Mouse (Mus musculus) testis, adult 2 months (tissue): ENCODE measurements around the gene Hist1h2bp. TPM values are rescaled to one million over a fixed set of nuclear protein-coding genes. Genes with fewer than 3 reads are reported as not detected.
"Not testable (repeated sequence)": the region's sequence is repeated elsewhere in the genome, so short reads cannot be mapped to it uniquely, and the experiment has no call there.

Experiments
- H3K27ac ChIP-seq: fragments of 200-500 bp; 2 replicates; pipeline ENCODE4 v1.5.1; 2012; ENCODE audit warnings: low read depth, low read length; ENCODE audit not compliant: control insufficient read depth, insufficient read depth
- H3K27me3 ChIP-seq: fragments of 200-500 bp; 2 replicates; pipeline ENCODE4 v1.6.1; 2012; ENCODE audit warnings: mild to moderate bottlenecking, low read length, moderate library complexity; ENCODE audit not compliant: control insufficient read depth, insufficient read depth
- H3K36me3 ChIP-seq: fragments of 200-500 bp; 2 replicates; pipeline ENCODE4 v1.6.1; 2012; ENCODE audit warnings: mild to moderate bottlenecking, low read length; ENCODE audit not compliant: control insufficient read depth, insufficient read depth
- H3K4me1 ChIP-seq: fragments of 200-500 bp; 2 replicates; pipeline ENCODE4 v1.6.1; 2012; ENCODE audit warnings: low read length; ENCODE audit not compliant: control insufficient read depth, insufficient read depth
- H3K4me3 ChIP-seq: fragments of 200-500 bp; 2 replicates; pipeline ENCODE4 v1.5.1; 2012; ENCODE audit warnings: low read depth, mild to moderate bottlenecking, low read length, moderate library complexity, mixed read lengths; ENCODE audit not compliant: control insufficient read depth
- CTCF ChIP-seq: fragments of 200-500 bp; IDR thresholded peaks from 2 replicates; pipeline ENCODE4 v1.5.1; 2012; ENCODE audit warnings: low read depth, mild to moderate bottlenecking, inconsistent platforms, low read length, moderate library complexity; ENCODE audit not compliant: control insufficient read depth, insufficient read depth, insufficient replicate concordance
- POLR2A ChIP-seq: fragments of 200-500 bp; IDR thresholded peaks from 2 replicates; pipeline ENCODE4 v1.6.1; 2012; ENCODE audit warnings: low read depth, mild to moderate bottlenecking, inconsistent platforms, low read length, moderate library complexity; ENCODE audit not compliant: control insufficient read depth
- polyA plus RNA-seq: library from polyadenylated mRNA; depleted of rRNA; stranded (reverse); fragments of >200 nt; gene quantifications from 2 replicates; pipeline ENCODE4 v1.2.3, GENCODE M21; 2012

Hist1h2bp gene
- polyA plus RNA-seq, 1 experiment = 155 TPM

GRCm38 (mm10) chr13:21753051-21753523 is 34.2 kb upstream of the Hist1h2bp start:
- peak overlapping the region; percentile 48 for H3K27ac ChIP-seq
- H3K4me3 ChIP-seq = peak overlapping the region; percentile 52
- H3K4me1 ChIP-seq = peaks cover 3% of the 10 kb centered on the region
- TF ChIP-seq POLR2A = no peak
- no peak for TF ChIP-seq CTCF
- no peaks in the 10 kb centered on the region for H3K27me3 ChIP-seq
- H3K36me3 ChIP-seq = no peaks in the 10 kb centered on the region

- peak within 1 kb of the TSS; percentile 60 for H3K4me3 ChIP-seq
- H3K27ac ChIP-seq = peak within 1 kb of the TSS; percentile 48
- H3K4me1 ChIP-seq, H3K27me3 ChIP-seq, H3K36me3 ChIP-seq: not testable (repeated sequence)
Measured at GRCm38 (mm10) chr13:21753524-21754285, 33.6 kb upstream of the Hist1h2bp start, which contains the start of the genes Hist1h2ak and Hist1h2bn. Gene Hist1h2ak (minus strand): TSS chr13:21753827. Gene Hist1h2bn (plus strand): TSS chr13:21754123.

GRCm38 (mm10) chr13:21754294-21755001 is 32.8 kb upstream of the Hist1h2bp start:
- not testable (repeated sequence) for H3K27ac ChIP-seq, H3K4me3 ChIP-seq, H3K36me3 ChIP-seq, H3K4me1 ChIP-seq, H3K27me3 ChIP-seq

GRCm38 (mm10) chr13:21755707-21756106 is 31.6 kb upstream of the Hist1h2bp start:
- Histone ChIP-seq H3K4me1 (peaks cover 3% of the 10 kb centered on the region), H3K36me3 (no peaks in the 10 kb centered on the region), H3K27ac (no peak overlapping the region), H3K27me3 (no peaks in the 10 kb centered on the region), H3K4me3 (no peak overlapping the region)
- TF ChIP-seq POLR2A (no peak), CTCF (no peak)

- H3K27me3 ChIP-seq = peaks cover 2% of the 10 kb centered on the region; the same call in 1 of the 2 replicates
- TF ChIP-seq POLR2A = no peak
- no peak for TF ChIP-seq CTCF
- H3K4me3 ChIP-seq = peak overlapping the region; percentile 82
- H3K36me3 ChIP-seq = no peaks in the 10 kb centered on the region
- H3K27ac ChIP-seq = peak overlapping the region; percentile 70
- H3K4me1 ChIP-seq = peaks cover 17% of the 10 kb centered on the region
Measured at GRCm38 (mm10) chr13:21778814-21779766, 8.2 kb upstream of the Hist1h2bp start.

GRCm38 (mm10) chr13:21779767-21780731 is 7.2 kb upstream of the Hist1h2bp start, which contains the start of gene Hist1h1b:
Gene Hist1h1b (minus strand): TSS chr13:21780625.
- TF ChIP-seq CTCF (no peak), POLR2A (no peak)
- peaks cover 17% of the 10 kb centered on the region for H3K4me1 ChIP-seq
- H3K4me3 ChIP-seq = peak within 1 kb of the TSS; percentile 82
- H3K27me3 ChIP-seq = peaks cover 2% of the 10 kb centered on the region; the same call in 1 of the 2 replicates
- peak within 1 kb of the TSS; percentile 82 for H3K27ac ChIP-seq
- H3K36me3 ChIP-seq = no peaks in the 10 kb centered on the region
